In genomic region chr13:110018941-110019743, GRCm38 (mm10) we compare ENCODE assay signal across 7 mouse cellular contexts.
A peak's percentile ranks its signal among the peaks of the same experiment; 100 is the strongest.
DNase-seq lines count a peak whose midpoint lies in the region; ATAC-seq and TF ChIP-seq lines count a peak whose summit lies in the region.

No protein-coding gene starts in this region.

- peak overlapping the region; percentile 41 to 67 for H3K4me3 ChIP-seq in ES-E14 (ENCODE audit: insufficient read depth in 1 of 2, low read depth in 1 of 2, low read length in 2 of 2, poor library complexity in 1 of 2, severe bottlenecking in 1 of 2)
- peak overlapping the region; percentile 31 for H3K4me3 ChIP-seq in hindbrain, embryonic 12.5 days
- peak overlapping the region; percentile 36 for H3K4me3 ChIP-seq in limb, embryonic 15.5 days

- peak overlapping the region; percentile 97 for H3K27ac ChIP-seq in ES-E14 (ENCODE audit: insufficient read depth, low read depth, low read length, poor library complexity, severe bottlenecking)
- peak overlapping the region; percentile 75 for H3K27ac ChIP-seq in hindbrain, embryonic 12.5 days
- H3K27ac ChIP-seq in limb, embryonic 15.5 days = no peak overlapping the region

- WGBS in hindbrain, embryonic 12.5 days = 1% methylated on average over 20 of the region's 20 CpGs
- 11% methylated on average over 19 of the region's 20 CpGs for WGBS in limb, embryonic 15.5 days

- H3K36me3 ChIP-seq in ES-E14 (ENCODE audit: control insufficient read depth, insufficient read depth, low read length, poor library complexity, severe bottlenecking) = no peaks in the 10 kb centered on the region; the same call in 1 of the 2 replicates
- H3K36me3 ChIP-seq in hindbrain, embryonic 12.5 days = no peaks in the 10 kb centered on the region
- H3K36me3 ChIP-seq in limb, embryonic 15.5 days = no peaks in the 10 kb centered on the region

- H3K9me3 ChIP-seq in ES-E14 (ENCODE audit: control insufficient read depth, insufficient read depth, low read depth, low read length) = no peaks in the 10 kb centered on the region
- no peaks in the 10 kb centered on the region for H3K9me3 ChIP-seq in hindbrain, embryonic 12.5 days (replicated peaks)
- no peaks in the 10 kb centered on the region for H3K9me3 ChIP-seq in limb, embryonic 15.5 days

- peak overlapping the region; percentile 79 for H3K4me2 ChIP-seq in hindbrain, embryonic 12.5 days (replicated peaks)
- peak overlapping the region; percentile 71 for H3K4me2 ChIP-seq in limb, embryonic 15.5 days

- ATAC-seq in hindbrain, embryonic 12.5 days (ENCODE audit: low FRiP score) = peak; percentile 75
- 0 out of 2 replicates have a peak, but pooled peaks have one; percentile 33 for ATAC-seq in limb, embryonic 15.5 days (ENCODE audit: insufficient number of reproducible peaks, low FRiP score, low TSS enrichment, low read depth)

- DNase-seq in CD4-positive, CD25-positive, alpha-beta regulatory T cell, adult 2 months (ENCODE audit: low read depth, low spot score) = peak; percentile 49
- peak; percentile 89 for DNase-seq in ES-E14 (ENCODE audit: low read depth, low spot score)
- DNase-seq in embryo, embryonic 9.5 days (ENCODE audit: extremely low spot score) = peak; percentile 37
- DNase-seq in neural tube, embryonic 10.5 days (ENCODE audit: extremely low spot score, low spot score) = peak; percentile 44
- no peak for DNase-seq in urinary bladder, postnatal 10 days (ENCODE audit: low spot score)

- H3K9ac ChIP-seq in ES-E14 (ENCODE audit: insufficient read depth, low read depth, low read length, poor library complexity, severe bottlenecking) = peak overlapping the region; percentile 34; the same call in 1 of the 2 replicates
- H3K9ac ChIP-seq in hindbrain, embryonic 12.5 days = peak overlapping the region; percentile 57
- H3K9ac ChIP-seq in limb, embryonic 15.5 days = 0 out of 2 replicates have a peak overlapping the region, but pooled peaks have one; percentile 8

- in situ Hi-C loops in ES-E14 (cut with MboI; ENCODE audit: low sequenced_read_pairs in 2 of 2, unreplicated experiment in 2 of 2) = no loop called here

- no peaks in the 10 kb centered on the region; the same call in 1 of the 2 replicates for H3K27me3 ChIP-seq in hindbrain, embryonic 12.5 days
- H3K27me3 ChIP-seq in limb, embryonic 15.5 days = peaks cover 4% of the 10 kb centered on the region; the same call in 1 of the 2 replicates

- peaks cover 9 to 11% of the 10 kb centered on the region in 2 experiments for H3K4me1 ChIP-seq in ES-E14 (ENCODE audit: control insufficient read depth in 2 of 2, insufficient read depth in 2 of 2, low read length in 2 of 2, poor library complexity in 1 of 2)
- peaks cover 15% of the 10 kb centered on the region; the same call in 1 of the 2 replicates for H3K4me1 ChIP-seq in hindbrain, embryonic 12.5 days
- peaks cover 22% of the 10 kb centered on the region for H3K4me1 ChIP-seq in limb, embryonic 15.5 days

TF ChIP-seq in ES-E14, 5 proteins besides CTCF, POLR2A, EP300 and RAD21:
- TF ChIP-seq ZC3H11A (IDR thresholded peaks at IDR 0.05; ENCODE audit: borderline replicate concordance, low read depth, low read length) (no peak), CHD2 (IDR thresholded peaks at IDR 0.05; ENCODE audit: low read depth, low read length) (no peak; the same call in 1 of the 2 replicates), MAFK (IDR thresholded peaks at IDR 0.05; ENCODE audit: insufficient read depth, low read depth, low read length) (no peak), HCFC1 (IDR thresholded peaks at IDR 0.05; ENCODE audit: borderline replicate concordance, insufficient read depth, low read length) (no peak), ZNF384 (IDR thresholded peaks at IDR 0.05; ENCODE audit: low read depth, low read length) (no peak)
TF ChIP-seq in ES-E14: peak in this region for 0.
